Mouse (Mus musculus) testis, adult 2 months (tissue): Measurements from ENCODE around the gene Zbtb7b. TPM values are rescaled to one million over a fixed set of nuclear protein-coding genes. Genes with fewer than 3 reads are reported as not detected.
A peak's percentile ranks its signal among the peaks of the same experiment; 100 is the strongest.

Experiments used
- H3K27ac ChIP-seq: fragments of 200-500 bp; 2 replicates; pipeline ENCODE4 v1.5.1; 2012; ENCODE audit warnings: low read depth, low read length; ENCODE audit not compliant: control insufficient read depth, insufficient read depth
- H3K27me3 ChIP-seq: fragments of 200-500 bp; 2 replicates; pipeline ENCODE4 v1.6.1; 2012; ENCODE audit warnings: mild to moderate bottlenecking, low read length, moderate library complexity; ENCODE audit not compliant: control insufficient read depth, insufficient read depth
- H3K36me3 ChIP-seq: fragments of 200-500 bp; 2 replicates; pipeline ENCODE4 v1.6.1; 2012; ENCODE audit warnings: mild to moderate bottlenecking, low read length; ENCODE audit not compliant: control insufficient read depth, insufficient read depth
- H3K4me1 ChIP-seq: fragments of 200-500 bp; 2 replicates; pipeline ENCODE4 v1.6.1; 2012; ENCODE audit warnings: low read length; ENCODE audit not compliant: control insufficient read depth, insufficient read depth
- H3K4me3 ChIP-seq: fragments of 200-500 bp; 2 replicates; pipeline ENCODE4 v1.5.1; 2012; ENCODE audit warnings: low read depth, mild to moderate bottlenecking, low read length, moderate library complexity, mixed read lengths; ENCODE audit not compliant: control insufficient read depth
- CTCF ChIP-seq: fragments of 200-500 bp; IDR thresholded peaks from 2 replicates; pipeline ENCODE4 v1.5.1; 2012; ENCODE audit warnings: low read depth, mild to moderate bottlenecking, inconsistent platforms, low read length, moderate library complexity; ENCODE audit not compliant: control insufficient read depth, insufficient read depth, insufficient replicate concordance
- POLR2A ChIP-seq: fragments of 200-500 bp; IDR thresholded peaks from 2 replicates; pipeline ENCODE4 v1.6.1; 2012; ENCODE audit warnings: low read depth, mild to moderate bottlenecking, inconsistent platforms, low read length, moderate library complexity; ENCODE audit not compliant: control insufficient read depth
- polyA plus RNA-seq: library from polyadenylated mRNA; depleted of rRNA; stranded (reverse); fragments of >200 nt; gene quantifications from 2 replicates; pipeline ENCODE4 v1.2.3, GENCODE M21; 2012; rRNA removed

Gene Zbtb7b
- polyA plus RNA-seq, 1 experiment, result 4.4 TPM

GRCm38 (mm10) chr3:89330346-89330745, 64.2 kb downstream of the Zbtb7b start:
- no peaks in the 10 kb centered on the region for H3K27me3 ChIP-seq
- H3K36me3 ChIP-seq, result no peaks in the 10 kb centered on the region
- TF ChIP-seq POLR2A (no peak), CTCF (no peak)
- no peak overlapping the region for H3K27ac ChIP-seq
- peak overlapping the region; percentile 31; the same call in 1 of the 2 replicates for H3K4me3 ChIP-seq
- peaks cover 25% of the 10 kb centered on the region for H3K4me1 ChIP-seq

- H3K4me3 ChIP-seq, result no peak overlapping the region
- H3K27ac ChIP-seq, result no peak overlapping the region
- no peaks in the 10 kb centered on the region for H3K36me3 ChIP-seq
- TF ChIP-seq CTCF (no peak), POLR2A (no peak)
- no peaks in the 10 kb centered on the region for H3K27me3 ChIP-seq
- H3K4me1 ChIP-seq, result peaks cover 25% of the 10 kb centered on the region
Observed at GRCm38 (mm10) chr3:89328623-89329022, 66.0 kb downstream of the Zbtb7b start.

Other genes with a start within 250 kb of the Zbtb7b start
- gene Hcn3, start 234.6 kb downstream of the Zbtb7b start, polyA plus RNA-seq, result 1.7 and 2.2 TPM in 2 replicates
- 48.3 and 50.6 TPM in 2 replicates for gene Clk2, start 230.0 kb downstream of the Zbtb7b start, polyA plus RNA-seq
- gene Scamp3, start 217.3 kb downstream of the Zbtb7b start, polyA plus RNA-seq, result 70.9 and 73.0 TPM in 2 replicates
- gene Fam189b, start 211.6 kb downstream of the Zbtb7b start, polyA plus RNA-seq, result 5.7 and 7.1 TPM in 2 replicates
- 17.4 and 19.9 TPM in 2 replicates for gene Gba, start 191.8 kb downstream of the Zbtb7b start, polyA plus RNA-seq
- 66.6 and 73.2 TPM in 2 replicates for gene Thbs3, start 179.6 kb downstream of the Zbtb7b start, polyA plus RNA-seq
- gene Mtx1, start 167.7 kb downstream of the Zbtb7b start, polyA plus RNA-seq, result 482 and 525 TPM in 2 replicates
- 35.1 and 38.3 TPM in 2 replicates for gene Muc1, start 165.7 kb downstream of the Zbtb7b start, polyA plus RNA-seq
- 30.7 and 43.7 TPM in 2 replicates for gene Krtcap2, start 148.8 kb downstream of the Zbtb7b start, polyA plus RNA-seq
- gene Trim46, start 148.5 kb downstream of the Zbtb7b start, polyA plus RNA-seq, result 27.7 and 27.9 TPM in 2 replicates
- 42.2 and 53.9 TPM in 2 replicates for gene Dpm3, start 135.4 kb downstream of the Zbtb7b start, polyA plus RNA-seq
- 9.7 and 12.7 TPM in 2 replicates for gene Slc50a1, start 124.2 kb downstream of the Zbtb7b start, polyA plus RNA-seq
- 1.1 and 1.7 TPM in 2 replicates for gene Efna1, start 113.6 kb downstream of the Zbtb7b start, polyA plus RNA-seq
- gene Efna3, start 71.8 kb downstream of the Zbtb7b start, polyA plus RNA-seq, result 9.9 and 13.3 TPM in 2 replicates
- 1.1 and 1.6 TPM in 2 replicates for gene Efna4, start 56.7 kb downstream of the Zbtb7b start, polyA plus RNA-seq
- gene Adam15, start 44.8 kb downstream of the Zbtb7b start, polyA plus RNA-seq, result 39.7 and 51.1 TPM in 2 replicates
- 108 and 110 TPM in 2 replicates for gene Dcst2, start 32.8 kb downstream of the Zbtb7b start, polyA plus RNA-seq
- 74.5 and 81.0 TPM in 2 replicates for gene Dcst1, start 29.5 kb downstream of the Zbtb7b start, polyA plus RNA-seq
- gene Lenep, start 8.0 kb upstream of the Zbtb7b start, polyA plus RNA-seq, result not detected in 2 replicates
- gene Flad1, start 17.1 kb upstream of the Zbtb7b start, polyA plus RNA-seq, result 67.6 and 71.8 TPM in 2 replicates
- 14.7 and 16.5 TPM in 2 replicates for gene Cks1b, start 23.6 kb upstream of the Zbtb7b start, polyA plus RNA-seq
- gene Shc1, start 23.7 kb upstream of the Zbtb7b start, polyA plus RNA-seq, result 15.7 and 17.3 TPM in 2 replicates
- 18.1 and 19.6 TPM in 2 replicates for gene Pygo2, start 35.4 kb upstream of the Zbtb7b start, polyA plus RNA-seq
- gene Pbxip1, start 41.9 kb upstream of the Zbtb7b start, polyA plus RNA-seq, result 8.2 and 9.9 TPM in 2 replicates
- gene Pmvk, start 59.8 kb upstream of the Zbtb7b start, polyA plus RNA-seq, result 21.0 and 23.1 TPM in 2 replicates
- gene Kcnn3, start 125.4 kb upstream of the Zbtb7b start, polyA plus RNA-seq, result 1.7 and 2.3 TPM in 2 replicates